Mouse (Mus musculus) spleen, adult 18-20 months (tissue): ENCODE data around the gene Sh3bp2.
"Not testable (repeated sequence)": the region's sequence is repeated elsewhere in the genome, so short reads cannot be mapped to it uniquely, and the experiment has no call there.

Source experiments
- DNase-seq, 2 experiments: peaks; one replicate each; pipeline ENCODE4 v3.0.0; 2022; ENCODE audit warnings: mixed read lengths in 2 of 2

Gene Sh3bp2

GRCm38 (mm10) chr5:34573268-34574221, 47.9 kb downstream of the Sh3bp2 start, which contains the start of gene Add1:
Add1 (plus strand) TSS chr5:34573664.
- DNase-seq, result peak; percentile 95 to 96

GRCm38 (mm10) chr5:34574721-34575120, 49.1 kb downstream of the Sh3bp2 start:
- DNase-seq, result peak in 1 of 2 experiments; percentile 15

GRCm38 (mm10) chr5:34576286-34576685, 50.6 kb downstream of the Sh3bp2 start:
- no peak for DNase-seq

- no peak for DNase-seq
Observed at GRCm38 (mm10) chr5:34578038-34578655, 52.5 kb downstream of the Sh3bp2 start.

- DNase-seq, result no peak
Observed at GRCm38 (mm10) chr5:34579377-34579776, 53.7 kb downstream of the Sh3bp2 start.

- not testable (repeated sequence) for DNase-seq
Observed at GRCm38 (mm10) chr5:34581671-34582313, 56.2 kb downstream of the Sh3bp2 start.

- DNase-seq, result no peak
Observed at GRCm38 (mm10) chr5:34582314-34582675, 56.7 kb downstream of the Sh3bp2 start.

- DNase-seq, result no peak
Observed at GRCm38 (mm10) chr5:34585216-34585615, 59.6 kb downstream of the Sh3bp2 start.

- no peak for DNase-seq
Observed at GRCm38 (mm10) chr5:34587881-34588280, 62.2 kb downstream of the Sh3bp2 start.

- DNase-seq, result no peak
Observed at GRCm38 (mm10) chr5:34590059-34590458, 64.4 kb downstream of the Sh3bp2 start.

- no peak for DNase-seq
Observed at GRCm38 (mm10) chr5:34590702-34591101, 65.1 kb downstream of the Sh3bp2 start.

- DNase-seq, result no peak
Observed at GRCm38 (mm10) chr5:34591388-34592004, 65.9 kb downstream of the Sh3bp2 start.

- DNase-seq, result not testable (repeated sequence)
Observed at GRCm38 (mm10) chr5:34592224-34592623, 66.6 kb downstream of the Sh3bp2 start.

GRCm38 (mm10) chr5:34592666-34593065, 67.0 kb downstream of the Sh3bp2 start:
- DNase-seq, result no peak

- DNase-seq, result no peak
Observed at GRCm38 (mm10) chr5:34593202-34593727, 67.6 kb downstream of the Sh3bp2 start.

- DNase-seq, result no peak
Observed at GRCm38 (mm10) chr5:34604576-34604975, 78.9 kb downstream of the Sh3bp2 start.

GRCm38 (mm10) chr5:34607100-34607880, 81.7 kb downstream of the Sh3bp2 start:
- DNase-seq, result no peak

GRCm38 (mm10) chr5:34608226-34608625, 82.6 kb downstream of the Sh3bp2 start:
- DNase-seq, result no peak

- no peak for DNase-seq
Observed at GRCm38 (mm10) chr5:34609966-34610365, 84.3 kb downstream of the Sh3bp2 start.
